In genomic region chr10:44268145-44268860, GRCm38 (mm10) we compare ENCODE assay signal across 8 mouse cellular contexts. TPM values are rescaled to one million over a fixed set of nuclear protein-coding genes. Genes with fewer than 3 reads are reported as not detected.
A peak's percentile ranks its signal among the peaks of the same experiment; 100 is the strongest.
DNase-seq lines count a peak whose midpoint lies in the region; ATAC-seq and TF ChIP-seq lines count a peak whose summit lies in the region.

TSS of gene Atg5 (plus strand) at chr10:44268358.

- peak within 1 kb of the TSS; percentile 82 for H3K9ac ChIP-seq in hindbrain, embryonic 13.5 days

- H3K4me3 ChIP-seq in hindbrain, embryonic 13.5 days: peak within 1 kb of the TSS; percentile 70

- TF ChIP-seq CTCF in Patski (IDR thresholded peaks at IDR 0.05): peak; percentile 56

- CTCF ChIA-PET in Patski (lab: Charles Lee): no interaction called here

- no peaks in the 10 kb centered on the region for H3K27me3 ChIP-seq in Patski
- no peaks in the 10 kb centered on the region for H3K27me3 ChIP-seq in hindbrain, embryonic 13.5 days

- no peaks in the 10 kb centered on the region for H3K36me3 ChIP-seq in hindbrain, embryonic 13.5 days

- POLR2A ChIA-PET in Patski (lab: Charles Lee): interaction anchor here (1.9 kb wide), 1 partner anchor 14 kb away, joined by 4 read pairs; no protein-coding TSS in a partner anchor

- peak within 1 kb of the TSS; percentile 79 for H3K4me2 ChIP-seq in hindbrain, embryonic 13.5 days

- WGBS in hindbrain, embryonic 13.5 days: under 1% methylated on average over 63 of the region's 63 CpGs

- peak within 1 kb of the TSS; percentile 90 for H3K27ac ChIP-seq in hindbrain, embryonic 13.5 days

- peak; percentile 73 for DNase-seq in Patski (ENCODE audit: low read depth, low spot score)
- DNase-seq in cerebellum, postnatal 14 days: peak; percentile 99 to 100
- DNase-seq in frontal cortex, postnatal 14 days (ENCODE audit: low spot score in 2 of 2): peak; percentile 97 to 98
- DNase-seq in layer of hippocampus, postnatal 25 days (ENCODE audit: extremely low spot score in 1 of 2, low spot score in 1 of 2): peak; percentile 98 to 99
- peak; percentile 99 for DNase-seq in lung, postnatal 25 days (ENCODE audit: low spot score)
- peak; percentile 98 for DNase-seq in retina, embryonic 14.5 days (ENCODE audit: low spot score)
- DNase-seq in thymus, postnatal 4 days: peak; percentile 98

- peak; percentile 98 for ATAC-seq in Patski
- ATAC-seq in hindbrain, embryonic 13.5 days (ENCODE audit: low FRiP score): peak; percentile 99

- in situ Hi-C loops in Patski (cut with MboI; ENCODE audit: low pct_unique_long_range_greater_than_20kb): no loop called here

- no peaks in the 10 kb centered on the region for H3K9me3 ChIP-seq in hindbrain, embryonic 13.5 days

- H3K4me1 ChIP-seq in hindbrain, embryonic 13.5 days (replicated peaks): peaks cover 33% of the 10 kb centered on the region

RNA-seq across cellular contexts. Expression of gene Atg5, which starts in this region (rescaled TPM):
- 24.5 TPM for polyA plus RNA-seq in Patski (2021)
- polyA plus RNA-seq in hindbrain, embryonic 13.5 days (2015; fragmentation: Nextera tagmentation; extraction: Ambion mirVana): 49.7 and 52.6 TPM in 2 replicates
- 10 to 100 TPM; 20.9 to 22.6 TPM for total RNA-seq in layer of hippocampus, postnatal 25 days (2021)

Comparison
In these comparisons a context has a peak if more than half of its experiments do, and no peak if none do; other contexts are left out.
1. Peak in every context shown above with its lines: DNase-seq, ATAC-seq, H3K4me3 ChIP-seq and H3K27ac ChIP-seq.